Mouse (Mus musculus) heart, embryonic 16.5 days (tissue): ENCODE measurements around the gene Cplx3. TPM values are rescaled to one million over a fixed set of nuclear protein-coding genes. Genes with fewer than 3 reads are reported as not detected.

Source experiments
- ATAC-seq: fragments of 200-750 bp; cut with Nextera tagmentation; replicated peaks from 2 replicates; pipeline ENCODE4 v1.8.0; 2017; ENCODE audit warnings: moderate number of reproducible peaks; ENCODE audit not compliant: insufficient read depth, low FRiP score; ENCODE audit errors: extremely low read depth
- H3K27ac ChIP-seq: fragments of 300-500 bp; sonication (generic); 2 replicates; pipeline ENCODE4 v1.5.1; 2014; ENCODE audit warnings: mild to moderate bottlenecking, low read length, control low read depth, moderate library complexity
- H3K27me3 ChIP-seq: fragments of 300-500 bp; sonication (generic); 2 replicates; pipeline ENCODE4 v1.6.1; 2014; ENCODE audit warnings: low read length, mixed read lengths; ENCODE audit not compliant: control insufficient read depth, insufficient read depth
- H3K36me3 ChIP-seq: fragments of 300-500 bp; sonication (generic); 2 replicates; pipeline ENCODE4 v1.6.1; 2014; ENCODE audit not compliant: control insufficient read depth, insufficient read depth
- H3K4me1 ChIP-seq: fragments of 300-500 bp; sonication (generic); 2 replicates; pipeline ENCODE4 v1.6.1; 2014; ENCODE audit warnings: low read length, mixed read lengths; ENCODE audit not compliant: control insufficient read depth, insufficient read depth
- H3K4me2 ChIP-seq: fragments of 300-500 bp; sonication (generic); 2 replicates; pipeline ENCODE4 v1.6.1; 2014; ENCODE audit warnings: low read depth, mild to moderate bottlenecking, control low read depth, low read length
- H3K4me3 ChIP-seq: fragments of 300-500 bp; sonication (generic); 2 replicates; pipeline ENCODE4 v1.5.1; 2014; ENCODE audit warnings: mild to moderate bottlenecking, control low read depth, low read length
- H3K9ac ChIP-seq: fragments of 300-500 bp; sonication (generic); 2 replicates; pipeline ENCODE4 v1.6.1; 2014; ENCODE audit warnings: low read length, control low read depth
- H3K9me3 ChIP-seq: fragments of 300-500 bp; sonication (generic); replicated peaks from 2 replicates; pipeline ENCODE4 v1.6.1; 2016; ENCODE audit warnings: low read length; ENCODE audit not compliant: control insufficient read depth
- WGBS: fragments of 180-500 bp; shearing (Covaris S2); extraction: QIAGEN DNeasy Blood & Tissue Kit; methylation state at CpG from one replicate; pipeline ENCODE4 v1.1.7; 2014; 5-methylcytosine and 5-hydroxymethylcytosine counted together
- polyA plus RNA-seq: library from polyadenylated mRNA; unstranded; fragments of >200 nt; fragmentation: Nextera tagmentation; extraction: Ambion mirVana; gene quantifications from 2 replicates; pipeline ENCODE4 v1.2.1, GENCODE M21; 2015

Gene Cplx3
- not detected in 2 replicates for polyA plus RNA-seq

GRCm38 (mm10) chr9:57606139-57606851 lies at the start of gene Cplx3:
Cplx3 (minus strand) TSS chr9:57606281.
- no peak within 1 kb of the TSS for H3K4me3 ChIP-seq
- H3K4me2 ChIP-seq: no peak within 1 kb of the TSS
- H3K27me3 ChIP-seq: peaks cover 25% of the 10 kb centered on the region
- no peak within 1 kb of the TSS for H3K9ac ChIP-seq
- H3K36me3 ChIP-seq: no peaks in the 10 kb centered on the region
- ATAC-seq: no peak; the same call in 1 of the 2 replicates
- 5% methylated on average over 24 of the region's 24 CpGs for WGBS
- no peak within 1 kb of the TSS for H3K27ac ChIP-seq
- peaks cover 8% of the 10 kb centered on the region for H3K4me1 ChIP-seq
- H3K9me3 ChIP-seq: no peaks in the 10 kb centered on the region

DNA sequence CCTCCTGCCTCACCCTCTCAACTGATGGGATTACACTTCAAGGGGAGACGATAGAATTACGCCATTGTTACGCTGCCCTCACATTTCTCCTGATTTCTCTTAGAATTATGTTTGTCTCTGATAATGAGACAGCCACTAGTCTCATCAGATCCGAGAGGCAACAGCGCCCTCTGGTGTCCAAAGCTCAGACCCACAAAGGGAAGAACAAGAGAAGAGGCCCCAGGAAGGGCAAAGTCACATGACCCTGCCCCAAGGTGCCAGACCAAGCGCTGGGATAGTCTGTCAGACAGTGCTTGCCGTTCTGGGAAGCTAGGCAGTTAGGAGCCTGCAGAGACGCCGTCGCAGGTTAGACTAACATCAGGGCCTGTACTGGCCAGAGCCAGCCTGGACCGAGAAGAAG lies 49.7 kb upstream of the Cplx3 start:
- ATAC-seq: peak; percentile 63
- Histone ChIP-seq H3K9ac (peak overlapping the region; percentile 49), H3K36me3 (no peaks in the 10 kb centered on the region), H3K4me3 (peak overlapping the region; percentile 14), H3K4me1 (peaks cover 4% of the 10 kb centered on the region; the same call in 1 of the 2 replicates), H3K27ac (no peak overlapping the region), H3K4me2 (peak overlapping the region; percentile 55), H3K9me3 (no peaks in the 10 kb centered on the region), H3K27me3 (peaks cover 4% of the 10 kb centered on the region; the same call in 1 of the 2 replicates)
- 2% methylated on average over 11 of the region's 11 CpGs for WGBS

DNA sequence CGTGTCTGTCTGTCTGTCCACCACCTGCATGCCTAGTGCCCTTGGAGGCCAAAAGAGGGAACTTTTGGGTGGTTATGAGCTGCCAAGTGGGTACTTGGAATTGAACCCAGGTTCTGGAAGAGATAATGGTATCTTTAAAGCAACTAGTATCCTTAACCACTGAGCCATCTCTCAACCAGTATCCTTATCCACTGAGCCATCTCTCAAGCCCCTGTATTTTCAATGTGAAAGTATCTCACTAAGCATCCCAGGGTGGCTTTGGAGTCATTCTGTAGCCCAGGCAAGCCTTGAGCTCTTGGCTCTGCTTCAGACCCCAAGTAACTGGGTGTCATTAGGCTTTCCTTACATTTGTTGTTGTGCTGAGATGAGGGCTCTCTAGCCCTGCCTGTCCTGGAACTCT lies 48.9 kb upstream of the Cplx3 start:
- Histone ChIP-seq H3K36me3 (no peaks in the 10 kb centered on the region), H3K4me2 (no peak overlapping the region), H3K27me3 (peaks cover 4% of the 10 kb centered on the region; the same call in 1 of the 2 replicates), H3K9ac (no peak overlapping the region), H3K4me1 (peaks cover 4% of the 10 kb centered on the region; the same call in 1 of the 2 replicates), H3K9me3 (no peaks in the 10 kb centered on the region), H3K4me3 (no peak overlapping the region), H3K27ac (no peak overlapping the region)
- ATAC-seq: no peak
- WGBS: 93% methylated on average over 1 of the region's 1 CpGs

DNA sequence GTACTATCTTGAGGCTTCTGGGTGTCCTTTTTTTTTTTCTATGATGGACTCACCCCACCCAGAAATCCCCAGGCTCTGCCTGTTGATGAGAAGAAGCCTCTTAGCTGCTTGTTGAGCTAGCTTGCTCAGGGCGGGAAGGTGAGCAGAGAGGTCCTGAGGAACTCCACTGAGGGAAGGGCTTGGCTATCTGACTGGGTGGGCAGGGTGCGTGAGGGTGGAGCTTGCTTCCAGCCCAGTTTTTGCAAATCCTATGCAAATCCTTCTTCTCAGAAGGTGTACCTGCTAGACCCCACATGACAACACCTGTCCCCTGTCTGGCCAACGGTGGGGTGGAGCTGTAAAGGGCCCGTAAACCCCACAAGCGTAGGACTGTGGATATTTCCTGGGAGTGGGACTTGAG lies 47.2 kb upstream of the Cplx3 start, which contains the start of gene Csk:
Csk (minus strand) TSS at position 349 of the 400 bp plus-strand sequence.
- Histone ChIP-seq H3K27ac (peak within 1 kb of the TSS; percentile 5; the same call in 1 of the 2 replicates), H3K9me3 (no peaks in the 10 kb centered on the region), H3K4me3 (no peak within 1 kb of the TSS), H3K4me1 (peaks cover 4% of the 10 kb centered on the region; the same call in 1 of the 2 replicates), H3K4me2 (no peak within 1 kb of the TSS), H3K27me3 (peaks cover 4% of the 10 kb centered on the region; the same call in 1 of the 2 replicates), H3K9ac (no peak within 1 kb of the TSS), H3K36me3 (no peaks in the 10 kb centered on the region)
- 61% methylated on average over 5 of the region's 5 CpGs for WGBS
- ATAC-seq: no peak

- 67% methylated on average over 3 of the region's 3 CpGs for WGBS
- H3K4me3 ChIP-seq: no peak overlapping the region
- ATAC-seq: no peak
- no peaks in the 10 kb centered on the region for H3K36me3 ChIP-seq
- H3K4me2 ChIP-seq: no peak overlapping the region
- no peak overlapping the region for H3K9ac ChIP-seq
- H3K27ac ChIP-seq: peak overlapping the region; percentile 5; the same call in 1 of the 2 replicates
- H3K9me3 ChIP-seq: no peaks in the 10 kb centered on the region
- peaks cover 4% of the 10 kb centered on the region; the same call in 1 of the 2 replicates for H3K4me1 ChIP-seq
- peaks cover 4% of the 10 kb centered on the region; the same call in 1 of the 2 replicates for H3K27me3 ChIP-seq
Observed at GRCm38 (mm10) chr9:57652855-57653254, 46.8 kb upstream of the Cplx3 start.

GRCm38 (mm10) chr9:57652351-57652750 lies 46.3 kb upstream of the Cplx3 start:
- H3K27ac ChIP-seq: no peak overlapping the region
- H3K9me3 ChIP-seq: no peaks in the 10 kb centered on the region
- 73% methylated on average over 9 of the region's 9 CpGs for WGBS
- ATAC-seq: no peak
- H3K4me3 ChIP-seq: no peak overlapping the region
- H3K9ac ChIP-seq: no peak overlapping the region
- peaks cover 4% of the 10 kb centered on the region; the same call in 1 of the 2 replicates for H3K4me1 ChIP-seq
- no peak overlapping the region for H3K4me2 ChIP-seq
- H3K36me3 ChIP-seq: no peaks in the 10 kb centered on the region
- peaks cover 4% of the 10 kb centered on the region; the same call in 1 of the 2 replicates for H3K27me3 ChIP-seq

DNA sequence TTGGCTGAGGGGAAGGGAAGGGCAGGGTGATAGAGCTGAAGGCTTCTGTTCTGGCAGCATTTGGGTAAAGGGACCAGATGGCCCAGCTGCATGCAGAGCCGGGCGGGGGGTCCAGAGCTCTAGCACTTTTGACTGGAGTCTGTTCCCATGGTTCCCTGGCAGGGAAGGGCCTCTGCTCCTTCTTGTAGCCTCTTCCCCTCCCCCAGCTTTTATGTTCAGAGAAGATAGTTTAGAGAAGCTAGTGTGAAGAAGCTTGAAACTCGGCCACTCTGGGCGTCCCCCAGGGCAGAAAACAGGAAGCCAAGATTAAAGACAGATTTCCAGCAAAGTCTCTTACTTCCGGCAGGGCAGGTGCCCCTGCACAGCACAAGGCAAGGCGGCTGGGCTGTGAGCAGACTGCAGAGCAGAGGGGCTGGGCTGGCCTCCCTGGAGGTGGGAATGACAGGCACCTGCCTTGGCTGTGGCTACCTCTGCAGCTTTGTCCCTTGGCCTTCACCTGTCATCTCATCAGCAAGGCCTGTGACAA lies 44.8 kb upstream of the Cplx3 start:
- Histone ChIP-seq H3K36me3 (no peaks in the 10 kb centered on the region), H3K4me2 (no peak overlapping the region), H3K4me3 (no peak overlapping the region), H3K27ac (peak overlapping the region; percentile 61), H3K4me1 (peaks cover 1% of the 10 kb centered on the region; the same call in 1 of the 2 replicates), H3K9me3 (no peaks in the 10 kb centered on the region), H3K9ac (no peak overlapping the region; the same call in 1 of the 2 replicates), H3K27me3 (peaks cover 4% of the 10 kb centered on the region; the same call in 1 of the 2 replicates)
- ATAC-seq: peak; percentile 25; the same call in 1 of the 2 replicates
- 34% methylated on average over 6 of the region's 6 CpGs for WGBS

DNA sequence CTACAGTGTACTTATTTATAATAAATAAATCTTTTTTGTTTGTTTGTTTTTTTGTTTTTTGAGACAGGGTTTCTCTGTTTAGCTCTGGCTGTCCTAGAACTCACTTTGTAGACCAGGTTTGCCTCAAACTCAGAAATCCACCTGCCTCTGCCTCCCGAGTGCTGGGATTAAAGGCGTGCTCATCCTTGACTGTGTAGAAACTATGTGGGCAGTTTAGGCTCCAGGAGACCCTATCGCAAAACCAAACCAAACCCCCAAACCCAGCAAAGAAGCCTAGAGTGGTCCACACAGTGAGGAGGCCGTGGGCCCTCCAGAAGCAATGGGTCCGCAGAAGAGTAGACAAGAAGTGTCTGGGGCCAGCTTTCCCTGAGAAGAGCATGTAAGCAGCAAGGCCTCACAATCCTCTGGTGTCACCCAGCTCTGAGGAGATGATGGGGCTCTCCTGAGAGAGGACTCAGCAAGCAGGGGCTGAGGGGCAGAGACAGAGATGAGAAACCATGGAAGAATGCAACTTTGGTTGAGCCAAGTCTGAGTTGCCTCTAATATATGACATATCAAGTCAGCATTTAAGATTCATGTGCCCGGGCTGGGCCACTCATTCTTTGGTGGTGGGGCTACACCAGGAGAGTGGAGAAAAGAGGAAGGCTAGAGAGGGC lies 44.2 kb upstream of the Cplx3 start:
- ATAC-seq: no peak
- Histone ChIP-seq H3K36me3 (no peaks in the 10 kb centered on the region), H3K4me2 (no peak overlapping the region), H3K9me3 (no peaks in the 10 kb centered on the region), H3K4me3 (no peak overlapping the region), H3K9ac (no peak overlapping the region), H3K27ac (peak overlapping the region; percentile 45; the same call in 1 of the 2 replicates), H3K4me1 (peaks cover 3% of the 10 kb centered on the region; the same call in 1 of the 2 replicates), H3K27me3 (peaks cover 4% of the 10 kb centered on the region; the same call in 1 of the 2 replicates)
- WGBS: 90% methylated on average over 6 of the region's 6 CpGs
